Mouse (Mus musculus): Measurements from ENCODE around the gene Snx14.

The Snx14 gene

DNA sequence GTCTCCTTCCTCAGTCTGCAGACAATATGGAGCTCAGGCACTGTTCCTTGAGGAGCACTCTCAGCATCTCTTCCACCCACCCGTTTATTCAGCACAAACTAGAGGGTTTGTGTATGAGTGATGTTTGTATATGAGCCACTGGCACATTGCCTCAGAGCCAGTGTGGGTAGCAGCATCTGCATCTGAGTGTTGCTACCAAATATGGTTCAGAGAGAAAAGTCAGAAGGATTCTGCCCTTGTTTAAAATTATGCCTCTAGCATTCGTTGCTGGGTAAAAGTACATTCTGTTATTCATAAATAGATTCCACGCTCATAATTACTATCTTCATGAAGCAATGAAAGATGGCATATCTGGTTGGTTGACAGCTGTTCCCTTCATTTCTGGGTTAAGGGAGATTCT lies 96.1 kb downstream of the Snx14 start:
- peak; percentile 10 for DNase-seq (ENCODE audit: low read depth)

GRCm38 (mm10) chr9:88342241-88342640 lies 96.5 kb downstream of the Snx14 start:
- no peak for DNase-seq (ENCODE audit: low read depth)

GRCm38 (mm10) chr9:88340819-88341218 lies 97.9 kb downstream of the Snx14 start:
- DNase-seq (ENCODE audit: low read depth) = no peak

DNA sequence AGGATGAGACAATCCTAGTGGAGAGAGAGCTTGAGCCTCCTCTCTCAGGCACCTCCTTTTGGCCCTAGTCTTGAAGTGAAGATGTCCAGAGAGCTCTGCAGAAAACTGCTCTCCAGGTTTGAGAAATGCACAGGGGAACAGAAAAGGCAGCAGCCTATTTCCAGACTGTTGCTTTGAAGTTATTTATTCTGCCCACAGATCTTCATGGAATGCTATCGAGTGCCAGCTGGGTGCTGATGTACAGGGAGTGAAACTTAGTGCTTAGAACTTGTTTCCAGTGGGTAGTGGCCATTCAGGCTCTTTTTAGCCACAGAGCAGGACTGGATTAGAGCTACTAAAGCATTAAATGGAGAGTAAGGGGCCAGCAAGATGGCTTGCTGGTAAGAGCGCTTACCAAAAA lies 102.9 kb downstream of the Snx14 start:
- peak; percentile 6 for DNase-seq (ENCODE audit: low read depth)

DNA sequence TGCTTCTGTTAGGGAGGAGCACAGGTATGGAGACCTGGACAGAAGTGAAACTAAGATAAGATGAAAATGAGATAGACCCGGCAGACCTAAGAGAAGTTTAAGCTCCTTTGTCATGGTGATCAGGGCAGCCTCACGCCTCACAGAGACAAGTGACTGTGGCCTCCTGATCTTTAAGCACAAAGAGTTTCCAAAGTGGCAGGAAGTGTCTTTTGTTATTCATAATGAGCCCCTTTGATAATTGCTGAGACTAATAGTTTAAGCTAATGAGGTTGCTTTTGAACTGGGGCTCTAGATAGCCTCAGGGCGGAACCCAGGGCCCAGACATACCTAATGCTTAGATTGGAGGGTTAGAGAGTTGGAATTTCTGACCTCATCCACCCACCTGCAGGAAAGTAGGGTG lies 106.3 kb downstream of the Snx14 start:
- DNase-seq (ENCODE audit: low read depth) = no peak

- no peak for DNase-seq (ENCODE audit: low read depth)
Observed at GRCm38 (mm10) chr9:88330316-88330715, 108.4 kb downstream of the Snx14 start.

- no peak for DNase-seq (ENCODE audit: low read depth)
Observed at GRCm38 (mm10) chr9:88329166-88329748, 109.5 kb downstream of the Snx14 start.

DNA sequence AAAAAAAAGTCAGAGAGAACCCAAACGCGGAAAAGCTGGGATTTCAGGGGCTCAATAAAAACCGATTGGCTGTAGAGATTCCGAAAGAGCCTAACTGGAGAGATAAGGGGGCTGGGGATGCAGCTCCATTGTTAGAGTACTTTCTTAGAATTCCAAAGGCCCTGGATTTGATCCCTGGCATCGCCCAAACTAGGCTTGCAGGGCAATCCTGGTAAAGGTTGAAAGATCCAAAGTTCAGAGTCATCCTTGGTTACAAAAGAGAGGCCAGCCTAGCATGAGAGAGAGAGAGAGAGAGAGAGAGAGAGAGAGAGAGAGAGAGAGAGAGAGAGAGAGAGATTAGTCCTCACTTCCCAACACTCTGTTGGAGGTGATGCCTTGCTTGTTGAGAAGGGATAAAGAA lies 110.1 kb downstream of the Snx14 start:
- no peak for DNase-seq (ENCODE audit: low read depth)

GRCm38 (mm10) chr9:88326930-88327901 lies 111.5 kb downstream of the Snx14 start, which contains the start of gene Nt5e:
Gene Nt5e, plus strand, starts transcription at chr9:88327197.
- no peak for DNase-seq (ENCODE audit: low read depth)
